Mouse (Mus musculus): ENCODE data around the gene Spice1. TPM values are rescaled to one million over a fixed set of nuclear protein-coding genes. Genes with fewer than 3 reads are reported as not detected.

Spice1 gene
- polyA plus RNA-seq, 1 experiment from 2014 or later = 25.1 TPM

DNA sequence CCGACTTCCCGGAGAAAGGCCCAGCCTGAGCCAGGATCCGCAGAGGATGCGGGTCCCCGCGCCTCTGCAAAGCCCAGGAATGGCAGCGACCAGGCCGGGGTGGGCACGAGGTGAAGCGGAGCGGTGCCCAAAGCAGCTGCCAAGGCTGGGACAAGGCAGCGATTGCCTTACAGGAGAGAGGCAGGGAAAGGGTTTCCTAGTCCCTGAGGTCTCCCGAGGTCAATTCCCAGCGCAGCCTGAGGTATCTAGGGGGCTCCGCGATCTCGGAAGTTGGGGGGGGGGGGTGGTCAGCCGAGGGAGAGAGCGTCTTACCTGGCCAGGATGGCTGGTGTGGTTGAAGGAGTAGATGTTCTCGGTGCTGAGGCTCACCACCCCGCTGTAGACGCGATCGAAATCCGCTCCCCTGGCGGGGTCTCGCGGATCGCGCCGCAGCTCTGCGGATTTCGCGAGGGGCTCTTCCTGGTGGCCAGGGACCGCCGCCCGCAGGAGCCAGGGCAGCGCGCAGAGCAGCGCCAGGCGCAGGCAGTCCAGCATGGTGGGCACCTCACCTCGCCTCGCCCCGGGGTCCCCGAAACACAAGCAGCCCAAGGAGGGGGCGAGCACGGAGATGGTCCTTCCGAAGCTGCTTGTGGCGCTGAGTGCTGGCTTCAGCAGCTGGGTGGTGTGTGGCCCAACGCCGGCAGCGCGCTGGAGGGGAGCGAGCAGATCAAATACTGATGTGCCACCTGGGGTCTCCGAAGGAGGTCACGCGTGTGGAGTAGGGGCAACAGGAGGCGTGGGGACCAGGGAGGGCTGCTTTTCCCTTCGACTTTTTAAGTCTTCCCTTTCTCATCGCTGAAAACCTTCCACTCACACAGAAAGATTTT, 14.7 kb upstream of the Spice1 start:
- H3K9ac ChIP-seq = peak overlapping the region; percentile 56
- no peak overlapping the region for H3K27ac ChIP-seq
- H3K4me3 ChIP-seq = peak overlapping the region; percentile 57
- H3K4me1 ChIP-seq = peaks cover 17% of the 10 kb centered on the region
- H3K36me3 ChIP-seq = no peaks in the 10 kb centered on the region
- H3K27me3 ChIP-seq = peaks cover 23% of the 10 kb centered on the region; the same call in 1 of the 2 replicates
- H3K4me2 ChIP-seq = peak overlapping the region; percentile 100
- no peaks in the 10 kb centered on the region for H3K9me3 ChIP-seq
- WGBS = under 1% methylated on average over 58 of the region's 60 CpGs
- 0 out of 2 replicates have a peak, but pooled peaks have one; percentile 30 for ATAC-seq (ENCODE audit: insufficient number of reproducible peaks, low FRiP score, low TSS enrichment, low read depth)

GRCm38 (mm10) chr16:44332861-44333284, 14.0 kb upstream of the Spice1 start, which contains the start of gene Sidt1:
Sidt1 (minus strand) TSS chr16:44333196.
- peaks cover 23% of the 10 kb centered on the region; the same call in 1 of the 2 replicates for H3K27me3 ChIP-seq
- H3K4me1 ChIP-seq = peaks cover 17% of the 10 kb centered on the region
- no peak within 1 kb of the TSS for H3K27ac ChIP-seq
- H3K9me3 ChIP-seq = no peaks in the 10 kb centered on the region
- ATAC-seq (ENCODE audit: insufficient number of reproducible peaks, low FRiP score, low TSS enrichment, low read depth) = no peak
- H3K36me3 ChIP-seq = no peaks in the 10 kb centered on the region
- H3K4me2 ChIP-seq = peak within 1 kb of the TSS; percentile 100
- H3K4me3 ChIP-seq = peak within 1 kb of the TSS; percentile 57
- WGBS = 4% methylated on average over 15 of the region's 15 CpGs
- peak within 1 kb of the TSS; percentile 56 for H3K9ac ChIP-seq

- H3K36me3 ChIP-seq = no peaks in the 10 kb centered on the region
- H3K9me3 ChIP-seq = no peaks in the 10 kb centered on the region
- no peak for ATAC-seq (ENCODE audit: insufficient number of reproducible peaks, low FRiP score, low TSS enrichment, low read depth)
- peaks cover 16% of the 10 kb centered on the region; the same call in 1 of the 2 replicates for H3K27me3 ChIP-seq
- no peak overlapping the region for H3K9ac ChIP-seq
- H3K4me1 ChIP-seq = peaks cover 7% of the 10 kb centered on the region
- no peak overlapping the region for H3K4me2 ChIP-seq
- no peak overlapping the region for H3K4me3 ChIP-seq
- no peak overlapping the region for H3K27ac ChIP-seq
Measured at GRCm38 (mm10) chr16:44337541-44337940, 9.4 kb upstream of the Spice1 start.

DNA sequence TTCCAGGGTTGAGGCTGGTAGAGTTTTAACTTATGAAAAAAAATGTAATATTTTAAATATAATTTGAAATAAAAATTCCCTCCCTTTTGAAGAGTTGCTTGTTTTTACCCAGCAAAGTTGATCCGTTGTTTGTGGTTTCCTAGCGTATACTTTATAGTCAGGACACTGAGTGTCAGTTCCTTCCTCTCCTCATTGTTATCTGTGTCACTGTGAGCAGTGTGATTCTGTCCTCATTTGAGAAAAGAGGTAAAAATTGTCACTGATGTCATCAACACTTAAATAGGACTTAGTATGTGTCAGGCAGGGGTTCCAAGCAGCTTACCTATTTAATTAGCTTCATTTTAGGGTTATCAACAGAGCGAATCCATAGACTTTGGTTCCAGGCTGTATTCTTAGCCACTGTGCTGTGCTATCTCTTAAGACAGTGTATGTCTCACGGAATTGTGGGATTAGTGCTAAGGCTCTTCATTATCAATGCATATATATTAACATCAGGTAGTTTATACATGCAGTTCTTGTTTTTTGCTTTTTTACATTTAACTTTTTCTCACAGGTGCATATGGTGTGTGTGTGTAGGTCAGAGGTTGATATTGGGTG, 3.0 kb downstream of the Spice1 start:
- Histone ChIP-seq H3K4me2 (no peak overlapping the region), H3K4me1 (peaks cover 11% of the 10 kb centered on the region), H3K27ac (no peak overlapping the region), H3K36me3 (no peaks in the 10 kb centered on the region), H3K27me3 (no peaks in the 10 kb centered on the region), H3K9me3 (no peaks in the 10 kb centered on the region), H3K9ac (no peak overlapping the region), H3K4me3 (no peak overlapping the region)
- 79% methylated on average over 4 of the region's 4 CpGs for WGBS
- no peak for ATAC-seq (ENCODE audit: insufficient number of reproducible peaks, low FRiP score, low TSS enrichment, low read depth)

GRCm38 (mm10) chr16:44356291-44356690, 9.4 kb downstream of the Spice1 start:
- Histone ChIP-seq H3K27me3 (no peaks in the 10 kb centered on the region), H3K27ac (no peak overlapping the region), H3K4me2 (no peak overlapping the region), H3K9me3 (no peaks in the 10 kb centered on the region), H3K36me3 (peaks cover 10% of the 10 kb centered on the region; the same call in 1 of the 2 replicates), H3K9ac (no peak overlapping the region), H3K4me3 (no peak overlapping the region), H3K4me1 (no peaks in the 10 kb centered on the region)
- WGBS = 63% methylated on average over 7 of the region's 7 CpGs
- no peak for ATAC-seq (ENCODE audit: insufficient number of reproducible peaks, low FRiP score, low TSS enrichment, low read depth)

DNA sequence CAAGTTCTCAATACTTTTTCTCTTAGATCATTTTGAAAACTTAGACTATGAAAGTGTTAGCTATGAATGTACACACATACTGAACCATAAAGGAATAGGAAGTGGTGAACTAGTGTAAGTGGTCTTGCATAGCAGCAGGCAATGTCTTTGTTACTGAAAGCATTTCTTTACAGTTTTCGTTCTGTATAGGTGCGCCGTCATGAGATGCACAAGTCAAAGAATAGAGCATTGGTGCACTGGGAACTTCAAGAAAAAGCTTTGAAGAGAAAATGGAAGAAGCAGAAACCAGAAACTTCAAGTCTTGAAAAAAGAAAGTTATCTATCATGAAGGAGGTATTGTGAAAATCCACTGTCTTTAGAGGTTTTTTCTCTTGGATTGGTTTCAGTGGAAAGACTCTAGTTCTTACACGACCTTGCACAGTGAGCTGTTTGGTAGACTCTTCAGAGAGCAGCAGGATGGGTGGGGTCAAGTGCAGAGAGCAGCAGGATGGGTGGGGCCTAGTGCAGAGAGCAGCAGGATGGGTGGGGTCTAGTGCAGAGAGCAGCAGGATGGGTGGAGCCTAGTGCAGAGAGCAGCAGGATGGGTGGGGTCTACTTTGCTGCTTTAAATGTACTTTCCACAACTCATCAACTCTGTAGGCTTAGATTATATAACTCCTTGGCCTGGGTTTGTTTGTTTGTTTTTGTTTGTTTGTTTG, 10.8 kb downstream of the Spice1 start:
- no peaks in the 10 kb centered on the region for H3K4me1 ChIP-seq
- peaks cover 10% of the 10 kb centered on the region; the same call in 1 of the 2 replicates for H3K36me3 ChIP-seq
- H3K9ac ChIP-seq = no peak overlapping the region
- 75% methylated on average over 4 of the region's 4 CpGs for WGBS
- H3K4me3 ChIP-seq = no peak overlapping the region
- H3K27me3 ChIP-seq = no peaks in the 10 kb centered on the region
- H3K4me2 ChIP-seq = no peak overlapping the region
- no peaks in the 10 kb centered on the region for H3K9me3 ChIP-seq
- no peak overlapping the region for H3K27ac ChIP-seq
- no peak for ATAC-seq (ENCODE audit: insufficient number of reproducible peaks, low FRiP score, low TSS enrichment, low read depth)

DNA sequence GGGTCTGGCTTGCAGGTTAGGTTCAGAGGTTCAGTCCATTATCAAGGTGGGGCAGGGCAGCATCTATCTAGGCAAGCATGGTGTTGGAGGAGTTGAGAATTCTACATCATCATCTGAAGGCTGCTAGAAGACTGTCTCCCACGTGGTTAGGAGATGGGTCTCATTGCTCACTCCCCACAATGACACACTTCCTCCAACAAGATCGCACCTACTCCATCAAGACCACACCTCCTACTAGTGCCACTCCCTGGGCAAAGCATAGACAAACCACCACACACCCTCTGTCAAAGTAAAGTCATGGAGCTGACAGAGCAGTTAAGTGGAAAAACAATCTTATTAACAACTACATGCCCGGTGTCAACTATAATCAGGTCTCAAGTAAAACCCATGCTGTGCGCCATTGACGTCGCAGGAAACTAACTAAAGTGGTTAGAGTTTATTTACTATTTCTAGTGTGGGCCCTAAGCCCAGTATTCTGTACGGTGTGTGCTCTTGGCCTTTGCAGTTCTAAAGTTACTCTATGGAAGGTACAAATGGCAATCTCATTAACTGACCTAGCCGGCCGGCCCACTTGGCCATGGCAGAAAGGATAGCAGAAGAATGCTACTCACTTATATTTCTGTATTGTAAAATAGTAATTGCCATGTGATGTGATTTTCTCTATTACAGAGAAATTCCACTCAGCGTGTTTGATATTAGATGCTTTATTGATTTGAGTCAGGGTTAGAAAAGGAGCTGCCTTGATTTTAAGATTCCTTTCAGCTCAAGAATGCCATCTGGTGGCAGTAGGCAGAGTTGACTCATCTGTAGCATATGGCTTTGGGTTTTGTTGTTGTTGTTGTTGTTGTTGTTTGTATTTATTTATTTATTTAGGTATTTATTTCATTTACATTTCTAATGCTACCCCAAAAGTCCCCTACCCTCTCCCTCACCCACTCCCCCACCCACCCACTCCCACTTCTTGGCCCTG, 15.3 kb downstream of the Spice1 start:
- no peak for ATAC-seq (ENCODE audit: insufficient number of reproducible peaks, low FRiP score, low TSS enrichment, low read depth)
- peaks cover 19% of the 10 kb centered on the region; the same call in 1 of the 2 replicates for H3K36me3 ChIP-seq
- no peaks in the 10 kb centered on the region for H3K9me3 ChIP-seq
- H3K9ac ChIP-seq = no peak overlapping the region
- 81% methylated on average over 10 of the region's 10 CpGs for WGBS
- no peak overlapping the region for H3K27ac ChIP-seq
- H3K4me3 ChIP-seq = no peak overlapping the region
- no peak overlapping the region for H3K4me2 ChIP-seq
- no peaks in the 10 kb centered on the region for H3K4me1 ChIP-seq
- H3K27me3 ChIP-seq = no peaks in the 10 kb centered on the region

DNA sequence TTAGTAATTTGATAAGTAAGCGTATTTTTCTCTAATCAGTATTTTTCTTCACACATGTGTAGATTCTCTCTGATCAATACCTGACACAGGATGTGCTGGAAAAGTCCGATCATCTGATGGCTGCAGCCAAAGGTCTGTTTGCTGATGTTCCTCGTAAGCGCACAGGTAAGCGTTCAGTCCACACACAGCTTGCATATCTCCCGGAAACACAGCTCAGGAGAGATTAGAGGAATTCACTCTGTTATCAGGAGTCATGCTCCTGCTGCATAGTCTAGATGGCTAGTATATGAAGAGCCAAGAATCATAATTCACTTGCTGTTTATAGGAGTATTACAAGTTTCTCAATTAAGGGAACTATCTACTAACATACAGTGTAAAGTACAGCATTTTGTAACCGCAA, 18.6 kb downstream of the Spice1 start:
- ATAC-seq (ENCODE audit: insufficient number of reproducible peaks, low FRiP score, low TSS enrichment, low read depth) = no peak
- 94% methylated on average over 7 of the region's 7 CpGs for WGBS

GRCm38 (mm10) chr16:44375459-44375858, 28.5 kb downstream of the Spice1 start:
- no peaks in the 10 kb centered on the region for H3K27me3 ChIP-seq
- H3K9me3 ChIP-seq = no peaks in the 10 kb centered on the region
- no peak overlapping the region for H3K4me3 ChIP-seq
- H3K27ac ChIP-seq = no peak overlapping the region
- no peak for ATAC-seq (ENCODE audit: insufficient number of reproducible peaks, low FRiP score, low TSS enrichment, low read depth)
- no peak overlapping the region for H3K9ac ChIP-seq
- H3K4me1 ChIP-seq = 0 out of 2 replicates have a peak, but pooled peaks cover 2% of the 10 kb centered on the region
- no peak overlapping the region for H3K4me2 ChIP-seq
- WGBS = 82% methylated on average over 4 of the region's 4 CpGs
- peaks cover 35% of the 10 kb centered on the region for H3K36me3 ChIP-seq

More for the DNA sequence above, 18.6 kb downstream of the Spice1 start:
- no peak overlapping the region for H3K4me3 ChIP-seq
- H3K9ac ChIP-seq = no peak overlapping the region
- no peak overlapping the region for H3K4me2 ChIP-seq
- no peaks in the 10 kb centered on the region for H3K4me1 ChIP-seq
- no peaks in the 10 kb centered on the region for H3K27me3 ChIP-seq
- no peaks in the 10 kb centered on the region for H3K9me3 ChIP-seq
- peaks cover 19% of the 10 kb centered on the region for H3K36me3 ChIP-seq
- no peak overlapping the region for H3K27ac ChIP-seq

DNA sequence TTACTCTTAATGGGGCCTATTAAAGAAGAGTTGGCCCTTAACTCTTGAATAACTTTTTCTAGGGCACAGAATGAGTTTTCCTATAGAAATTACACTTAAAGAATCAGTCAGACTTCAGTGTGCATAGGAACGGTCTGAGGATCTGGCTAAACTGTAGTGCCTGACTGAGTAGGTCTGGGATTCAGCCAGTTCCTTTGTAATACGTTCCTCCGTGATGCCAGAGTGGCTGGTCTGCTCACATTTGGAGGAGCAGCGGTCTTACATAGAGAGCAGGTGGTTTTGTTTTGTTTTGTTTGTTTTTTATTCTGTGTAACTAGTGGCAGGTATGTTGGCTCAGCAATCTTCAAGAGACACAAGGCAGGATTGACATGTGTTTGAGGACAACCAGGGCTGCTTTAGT, 33.1 kb downstream of the Spice1 start:
- no peak overlapping the region for H3K27ac ChIP-seq
- 0 out of 2 replicates have a peak, but pooled peaks cover 9% of the 10 kb centered on the region for H3K4me1 ChIP-seq
- H3K9me3 ChIP-seq = no peaks in the 10 kb centered on the region
- no peaks in the 10 kb centered on the region for H3K27me3 ChIP-seq
- no peak overlapping the region for H3K4me3 ChIP-seq
- H3K36me3 ChIP-seq = peaks cover 16% of the 10 kb centered on the region; the same call in 1 of the 2 replicates
- no peak for ATAC-seq (ENCODE audit: insufficient number of reproducible peaks, low FRiP score, low TSS enrichment, low read depth)
- H3K9ac ChIP-seq = no peak overlapping the region
- WGBS = 48% methylated on average over 4 of the region's 4 CpGs
- no peak overlapping the region for H3K4me2 ChIP-seq

DNA sequence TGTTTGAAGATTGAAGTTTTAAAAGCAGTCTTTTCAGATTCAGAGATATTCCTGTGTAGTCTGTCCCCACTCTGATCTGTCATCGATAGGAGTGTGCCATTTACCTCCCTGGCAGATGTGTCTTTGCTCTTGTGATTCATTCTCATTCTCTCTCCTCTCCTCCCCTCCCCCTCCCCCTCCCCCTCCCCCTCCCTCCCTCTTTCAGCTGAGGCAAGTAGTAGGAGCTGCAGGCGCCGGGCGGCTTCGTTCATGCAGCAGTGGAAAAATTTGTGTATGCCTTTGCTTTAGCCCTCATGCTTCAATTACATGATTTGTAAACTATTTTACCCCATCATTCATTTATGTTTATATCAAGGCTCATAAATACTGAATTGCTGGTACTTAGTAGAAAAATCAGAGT, 34.7 kb downstream of the Spice1 start:
- H3K4me3 ChIP-seq = no peak overlapping the region
- H3K4me2 ChIP-seq = no peak overlapping the region
- ATAC-seq (ENCODE audit: insufficient number of reproducible peaks, low FRiP score, low TSS enrichment, low read depth) = no peak
- H3K9ac ChIP-seq = no peak overlapping the region
- H3K4me1 ChIP-seq = 0 out of 2 replicates have a peak, but pooled peaks cover 9% of the 10 kb centered on the region
- no peaks in the 10 kb centered on the region for H3K9me3 ChIP-seq
- WGBS = 34% methylated on average over 5 of the region's 5 CpGs
- H3K27ac ChIP-seq = no peak overlapping the region
- peaks cover 16% of the 10 kb centered on the region; the same call in 1 of the 2 replicates for H3K36me3 ChIP-seq
- H3K27me3 ChIP-seq = no peaks in the 10 kb centered on the region

Data from limb, embryonic 15.5 days (tissue).